Mouse (Mus musculus) central nervous system, embryonic 18 days (tissue): ENCODE data around the gene Cep152. TPM values are rescaled to one million over a fixed set of nuclear protein-coding genes. Genes with fewer than 3 reads are reported as not detected.

Experiments used
- polyA plus RNA-seq: library from polyadenylated mRNA; depleted of rRNA; stranded (reverse); fragments of >200 nt; gene quantifications from 2 replicates; pipeline ENCODE4 v1.2.3, GENCODE M21; 2012; rRNA removed

The Cep152 gene
- polyA plus RNA-seq = 2.9 and 3.5 TPM in 2 replicates

GRCm38 (mm10) chr2:125624837-125625351 lies at the start of gene Cep152:
Cep152 (minus strand) TSS chr2:125625113.

GRCm38 (mm10) chr2:125672957-125673631 lies 48.2 kb upstream of the Cep152 start, which contains the start of gene Eid1:
Eid1 (plus strand) TSS chr2:125673095.

Other genes starting within 250 kb of the Cep152 start
- gene Gm9913, start 120.0 kb downstream of the Cep152 start, polyA plus RNA-seq = 0.08 and 0.11 TPM in 2 replicates
- gene Fbn1, start 117.1 kb downstream of the Cep152 start, polyA plus RNA-seq = 5.5 and 6.2 TPM in 2 replicates
- 342 and 357 TPM in 2 replicates for gene Eid1, start 48.0 kb upstream of the Cep152 start, polyA plus RNA-seq
- 2.7 and 2.9 TPM in 2 replicates for gene Shc4, start 99.0 kb upstream of the Cep152 start, polyA plus RNA-seq
- 18.3 and 19.0 TPM in 2 replicates for gene Secisbp2l, start 157.8 kb upstream of the Cep152 start, polyA plus RNA-seq
- 23.8 and 24.7 TPM in 2 replicates for gene Galk2, start 234.0 kb upstream of the Cep152 start, polyA plus RNA-seq
- gene Cops2, start 234.0 kb upstream of the Cep152 start, polyA plus RNA-seq = 62.5 and 70.4 TPM in 2 replicates